Mouse (Mus musculus) kidney, adult 2 months (tissue): Measurements from ENCODE around the gene Ctbp1.

Experiments used
- CTCF ChIP-seq: fragments of 200-500 bp; conservative IDR thresholded peaks from 2 replicates; pipeline ENCODE4 v1.5.1; 2011; ENCODE audit warnings: low read depth, mild to moderate bottlenecking, control low read depth, low read length, moderate library complexity, mixed read lengths; ENCODE audit not compliant: insufficient read depth, insufficient read length
- POLR2A ChIP-seq: fragments of 200-500 bp; IDR thresholded peaks from one replicate; pipeline ENCODE4 v1.6.1; 2011; ENCODE audit warnings: low read depth, low read length, control low read depth

GRCm38 (mm10) chr5:33237600-33238255 is 37.1 kb downstream of the Ctbp1 start:
- no peak for TF ChIP-seq CTCF
- no peak for TF ChIP-seq POLR2A
